Mouse (Mus musculus) embryonic facial prominence, embryonic 15.5 days (tissue): Measurements from ENCODE around the gene Meis2. TPM values are rescaled to one million over a fixed set of nuclear protein-coding genes. Genes with fewer than 3 reads are reported as not detected.

Experiments used
- ATAC-seq: fragments of 200-750 bp; cut with Nextera tagmentation; 2 replicates; pipeline ENCODE4 v1.8.0; 2017; ENCODE audit warnings: low read depth, moderate TSS enrichment; ENCODE audit not compliant: insufficient number of reproducible peaks, low FRiP score, low TSS enrichment
- H3K27ac ChIP-seq: fragments of 300-500 bp; sonication (generic); replicated peaks from 2 replicates; pipeline ENCODE4 v1.5.1; 2015; ENCODE audit warnings: mild to moderate bottlenecking, inconsistent platforms
- H3K27me3 ChIP-seq: fragments of 300-500 bp; sonication (generic); 2 replicates; pipeline ENCODE4 v1.6.1; 2015; ENCODE audit warnings: inconsistent platforms
- H3K36me3 ChIP-seq: fragments of 300-500 bp; sonication (generic); 2 replicates; pipeline ENCODE4 v1.6.1; 2015; ENCODE audit warnings: mild to moderate bottlenecking, inconsistent platforms
- H3K4me1 ChIP-seq: fragments of 300-500 bp; sonication (generic); 2 replicates; pipeline ENCODE4 v1.6.1; 2015; ENCODE audit warnings: inconsistent platforms
- H3K4me2 ChIP-seq: fragments of 300-500 bp; sonication (generic); replicated peaks from 2 replicates; pipeline ENCODE4 v1.6.1; 2015; ENCODE audit warnings: mild to moderate bottlenecking, inconsistent platforms
- H3K4me3 ChIP-seq: fragments of 300-500 bp; sonication (generic); replicated peaks from 2 replicates; pipeline ENCODE4 v1.5.1; 2015; ENCODE audit warnings: mild to moderate bottlenecking, inconsistent platforms
- H3K9ac ChIP-seq: fragments of 300-500 bp; sonication (generic); 2 replicates; pipeline ENCODE4 v1.6.1; 2015; ENCODE audit warnings: inconsistent platforms
- H3K9me3 ChIP-seq: fragments of 300-500 bp; sonication (generic); replicated peaks from 2 replicates; pipeline ENCODE4 v1.6.1; 2016; ENCODE audit warnings: inconsistent platforms
- WGBS: fragments of 180-500 bp; shearing (Covaris S2); methylation state at CpG from one replicate; pipeline ENCODE4 v1.1.7; 2015; 5-methylcytosine and 5-hydroxymethylcytosine counted together
- polyA plus RNA-seq: library from polyadenylated mRNA; unstranded; fragments of >200 nt; fragmentation: Nextera tagmentation; extraction: Ambion mirVana; gene quantifications from 2 replicates; pipeline ENCODE4 v1.2.1, GENCODE M21; 2015

The Meis2 gene
- polyA plus RNA-seq, 1 experiment from 2014 or later = 33.4 TPM

- ATAC-seq = no peak
- H3K9ac ChIP-seq = no peak overlapping the region
Observed at GRCm38 (mm10) chr2:116047365-116047764, 18.3 kb downstream of the Meis2 start.

GRCm38 (mm10) chr2:116045048-116045447 lies 20.6 kb downstream of the Meis2 start:
- Histone ChIP-seq H3K4me3 (no peak overlapping the region), H3K9me3 (no peaks in the 10 kb centered on the region), H3K4me2 (no peak overlapping the region), H3K9ac (no peak overlapping the region), H3K4me1 (peaks cover 19% of the 10 kb centered on the region; the same call in 1 of the 2 replicates), H3K36me3 (0 out of 2 replicates have a peak, but pooled peaks cover 4% of the 10 kb centered on the region), H3K27ac (no peak overlapping the region), H3K27me3 (no peaks in the 10 kb centered on the region)
- WGBS = 39% methylated on average over 7 of the region's 7 CpGs
- ATAC-seq = no peak

More at GRCm38 (mm10) chr2:116047365-116047764, 18.3 kb downstream of the Meis2 start:
- Histone ChIP-seq H3K27ac (peak overlapping the region; percentile 25; the same call in 1 of the 2 replicates), H3K36me3 (no peaks in the 10 kb centered on the region), H3K4me3 (no peak overlapping the region), H3K4me2 (no peak overlapping the region), H3K9me3 (no peaks in the 10 kb centered on the region), H3K27me3 (no peaks in the 10 kb centered on the region), H3K4me1 (peaks cover 21% of the 10 kb centered on the region; the same call in 1 of the 2 replicates)
- WGBS = 44% methylated on average over 8 of the region's 8 CpGs

GRCm38 (mm10) chr2:116042934-116043698 lies 22.5 kb downstream of the Meis2 start:
- ATAC-seq = no peak
- Histone ChIP-seq H3K36me3 (0 out of 2 replicates have a peak, but pooled peaks cover 4% of the 10 kb centered on the region), H3K9me3 (no peaks in the 10 kb centered on the region), H3K4me1 (peaks cover 19% of the 10 kb centered on the region; the same call in 1 of the 2 replicates), H3K27ac (no peak overlapping the region), H3K27me3 (no peaks in the 10 kb centered on the region), H3K9ac (no peak overlapping the region), H3K4me2 (no peak overlapping the region), H3K4me3 (no peak overlapping the region)
- WGBS = 51% methylated on average over 12 of the region's 12 CpGs

- WGBS = 63% methylated on average over 9 of the region's 9 CpGs
- Histone ChIP-seq H3K4me2 (no peak overlapping the region), H3K9ac (no peak overlapping the region), H3K27me3 (no peaks in the 10 kb centered on the region), H3K4me3 (no peak overlapping the region), H3K4me1 (peaks cover 17% of the 10 kb centered on the region; the same call in 1 of the 2 replicates), H3K27ac (no peak overlapping the region), H3K9me3 (no peaks in the 10 kb centered on the region), H3K36me3 (0 out of 2 replicates have a peak, but pooled peaks cover 4% of the 10 kb centered on the region)
- no peak for ATAC-seq
Observed at GRCm38 (mm10) chr2:116042447-116042846, 23.2 kb downstream of the Meis2 start.

- Histone ChIP-seq H3K27ac (no peak overlapping the region), H3K4me2 (no peak overlapping the region), H3K9me3 (no peaks in the 10 kb centered on the region), H3K36me3 (0 out of 2 replicates have a peak, but pooled peaks cover 4% of the 10 kb centered on the region), H3K9ac (no peak overlapping the region), H3K27me3 (no peaks in the 10 kb centered on the region), H3K4me1 (peaks cover 12% of the 10 kb centered on the region; the same call in 1 of the 2 replicates), H3K4me3 (no peak overlapping the region)
- 89% methylated on average over 9 of the region's 9 CpGs for WGBS
- no peak for ATAC-seq
Observed at GRCm38 (mm10) chr2:116041683-116042262, 23.9 kb downstream of the Meis2 start.

- Histone ChIP-seq H3K4me2 (no peak overlapping the region), H3K4me1 (no peaks in the 10 kb centered on the region), H3K4me3 (no peak overlapping the region), H3K27me3 (no peaks in the 10 kb centered on the region), H3K27ac (no peak overlapping the region), H3K9me3 (no peaks in the 10 kb centered on the region), H3K9ac (no peak overlapping the region), H3K36me3 (0 out of 2 replicates have a peak, but pooled peaks cover 3% of the 10 kb centered on the region)
- 92% methylated on average over 5 of the region's 5 CpGs for WGBS
- no peak for ATAC-seq
Observed at GRCm38 (mm10) chr2:116035345-116035744, 30.3 kb downstream of the Meis2 start.

- Histone ChIP-seq H3K4me1 (no peaks in the 10 kb centered on the region), H3K4me2 (no peak overlapping the region), H3K9me3 (no peaks in the 10 kb centered on the region), H3K27ac (no peak overlapping the region), H3K36me3 (0 out of 2 replicates have a peak, but pooled peaks cover 2% of the 10 kb centered on the region), H3K27me3 (no peaks in the 10 kb centered on the region), H3K9ac (no peak overlapping the region), H3K4me3 (no peak overlapping the region)
- ATAC-seq = no peak
- WGBS = 52% methylated on average over 3 of the region's 3 CpGs
Observed at GRCm38 (mm10) chr2:116028127-116028526, 37.5 kb downstream of the Meis2 start.

GRCm38 (mm10) chr2:116022876-116023275 lies 42.8 kb downstream of the Meis2 start:
- H3K36me3 ChIP-seq = no peaks in the 10 kb centered on the region
- H3K4me2 ChIP-seq = no peak overlapping the region
- no peaks in the 10 kb centered on the region for H3K27me3 ChIP-seq
- no peak overlapping the region for H3K27ac ChIP-seq
- no peak for ATAC-seq
- 82% methylated on average over 5 of the region's 5 CpGs for WGBS
- no peak overlapping the region for H3K9ac ChIP-seq
- H3K4me1 ChIP-seq = peaks cover 28% of the 10 kb centered on the region
- H3K9me3 ChIP-seq = no peaks in the 10 kb centered on the region
- H3K4me3 ChIP-seq = no peak overlapping the region

GRCm38 (mm10) chr2:116021931-116022330 lies 43.7 kb downstream of the Meis2 start:
- Histone ChIP-seq H3K4me2 (no peak overlapping the region), H3K4me3 (no peak overlapping the region), H3K9me3 (no peaks in the 10 kb centered on the region), H3K36me3 (no peaks in the 10 kb centered on the region), H3K9ac (no peak overlapping the region), H3K4me1 (peaks cover 28% of the 10 kb centered on the region), H3K27me3 (no peaks in the 10 kb centered on the region), H3K27ac (peak overlapping the region; percentile 29; the same call in 1 of the 2 replicates)
- ATAC-seq = no peak
- 54% methylated on average over 4 of the region's 4 CpGs for WGBS

- Histone ChIP-seq H3K9ac (no peak overlapping the region), H3K4me1 (peaks cover 28% of the 10 kb centered on the region), H3K4me3 (no peak overlapping the region), H3K9me3 (no peaks in the 10 kb centered on the region), H3K4me2 (no peak overlapping the region; the same call in 1 of the 2 replicates), H3K36me3 (no peaks in the 10 kb centered on the region), H3K27ac (peak overlapping the region; percentile 29), H3K27me3 (no peaks in the 10 kb centered on the region)
- peak; percentile 27; the same call in 1 of the 2 replicates for ATAC-seq
- 13% methylated on average over 9 of the region's 9 CpGs for WGBS
Observed at GRCm38 (mm10) chr2:116021046-116021445, 44.6 kb downstream of the Meis2 start.

GRCm38 (mm10) chr2:116020451-116020951 lies 45.1 kb downstream of the Meis2 start:
- Histone ChIP-seq H3K27me3 (no peaks in the 10 kb centered on the region), H3K4me3 (no peak overlapping the region), H3K4me2 (no peak overlapping the region; the same call in 1 of the 2 replicates), H3K9me3 (no peaks in the 10 kb centered on the region), H3K27ac (peak overlapping the region; percentile 8), H3K9ac (no peak overlapping the region), H3K4me1 (peaks cover 28% of the 10 kb centered on the region), H3K36me3 (no peaks in the 10 kb centered on the region)
- ATAC-seq = peak; percentile 49; the same call in 1 of the 2 replicates
- 27% methylated on average over 5 of the region's 5 CpGs for WGBS
